Mouse (Mus musculus) limb, embryonic 14.5 days (tissue): ENCODE data around the gene Hk1. TPM values are rescaled to one million over a fixed set of nuclear protein-coding genes. Genes with fewer than 3 reads are reported as not detected.

ENCODE experiments used
- ATAC-seq: fragments of 200-750 bp; cut with Nextera tagmentation; 2 replicates; pipeline ENCODE4 v1.8.0; 2017; ENCODE audit warnings: low read depth, moderate number of reproducible peaks, moderate TSS enrichment; ENCODE audit not compliant: low FRiP score
- DNase-seq: peaks from one replicate; pipeline ENCODE4 v3.0.0-alpha.2; 2015; ENCODE audit warnings: low spot score
- H3K27ac ChIP-seq: fragments of 300-500 bp; sonication (generic); replicated peaks from 2 replicates; pipeline ENCODE4 v1.5.1; 2014; ENCODE audit warnings: low read depth, mild to moderate bottlenecking, low read length, moderate library complexity, mixed read lengths
- H3K27me3 ChIP-seq: fragments of 300-500 bp; sonication (generic); 2 replicates; pipeline ENCODE4 v1.6.1; 2014; ENCODE audit warnings: low read length, mixed read lengths; ENCODE audit not compliant: control insufficient read depth, insufficient read depth
- H3K36me3 ChIP-seq: fragments of 300-500 bp; sonication (generic); 2 replicates; pipeline ENCODE4 v1.6.1; 2014; ENCODE audit warnings: mild to moderate bottlenecking, low read length, moderate library complexity, mixed read lengths; ENCODE audit not compliant: control insufficient read depth, insufficient read depth
- H3K4me1 ChIP-seq: fragments of 300-500 bp; sonication (generic); 2 replicates; pipeline ENCODE4 v1.6.1; 2014; ENCODE audit warnings: antibody characterized with exemption, low read length, mixed read lengths; ENCODE audit not compliant: control insufficient read depth, insufficient read depth
- H3K4me2 ChIP-seq: fragments of 300-500 bp; sonication (generic); replicated peaks from 2 replicates; pipeline ENCODE4 v1.6.1; 2014; ENCODE audit warnings: low read depth, mild to moderate bottlenecking, low read length, moderate library complexity; ENCODE audit not compliant: severe bottlenecking
- H3K4me3 ChIP-seq: fragments of 300-500 bp; sonication (generic); replicated peaks from 2 replicates; pipeline ENCODE4 v1.5.1; 2014; ENCODE audit warnings: low read length
- H3K9ac ChIP-seq: fragments of 300-500 bp; sonication (generic); 2 replicates; pipeline ENCODE4 v1.6.1; 2014; ENCODE audit warnings: mild to moderate bottlenecking, low read depth, low read length, moderate library complexity; ENCODE audit not compliant: severe bottlenecking
- H3K9me3 ChIP-seq: fragments of 300-500 bp; sonication (generic); 2 replicates; pipeline ENCODE4 v1.6.1; 2016; ENCODE audit warnings: low read length; ENCODE audit not compliant: control insufficient read depth
- POLR2A ChIP-seq: fragments of 200-500 bp; IDR thresholded peaks from 2 replicates; pipeline ENCODE4 v1.8.0; 2012; ENCODE audit warnings: inconsistent platforms, mild to moderate bottlenecking, moderate library complexity, borderline replicate concordance; ENCODE audit not compliant: insufficient read depth, insufficient read length; ENCODE audit errors: extremely low read depth
- WGBS: fragments of 180-500 bp; shearing (Covaris S2); extraction: QIAGEN DNeasy Blood & Tissue Kit; methylation state at CpG from one replicate; pipeline ENCODE4 v1.1.7; 2014; 5-methylcytosine and 5-hydroxymethylcytosine counted together
- polyA plus RNA-seq, 2 experiments: library from polyadenylated mRNA; depleted of rRNA in 1 of 2; stranded (reverse) in 1 of 2; unstranded in 1 of 2; fragments of >200 nt; fragmentation: Nextera tagmentation in 1 of 2; extraction: Ambion mirVana in 1 of 2; gene quantifications; 2 replicates each; pipeline versions ENCODE4 v1.2.1 to v1.2.3; 2012 to 2014

Gene Hk1
- polyA plus RNA-seq, 2 experiments, result 29.2 to 32.1 TPM

DNA sequence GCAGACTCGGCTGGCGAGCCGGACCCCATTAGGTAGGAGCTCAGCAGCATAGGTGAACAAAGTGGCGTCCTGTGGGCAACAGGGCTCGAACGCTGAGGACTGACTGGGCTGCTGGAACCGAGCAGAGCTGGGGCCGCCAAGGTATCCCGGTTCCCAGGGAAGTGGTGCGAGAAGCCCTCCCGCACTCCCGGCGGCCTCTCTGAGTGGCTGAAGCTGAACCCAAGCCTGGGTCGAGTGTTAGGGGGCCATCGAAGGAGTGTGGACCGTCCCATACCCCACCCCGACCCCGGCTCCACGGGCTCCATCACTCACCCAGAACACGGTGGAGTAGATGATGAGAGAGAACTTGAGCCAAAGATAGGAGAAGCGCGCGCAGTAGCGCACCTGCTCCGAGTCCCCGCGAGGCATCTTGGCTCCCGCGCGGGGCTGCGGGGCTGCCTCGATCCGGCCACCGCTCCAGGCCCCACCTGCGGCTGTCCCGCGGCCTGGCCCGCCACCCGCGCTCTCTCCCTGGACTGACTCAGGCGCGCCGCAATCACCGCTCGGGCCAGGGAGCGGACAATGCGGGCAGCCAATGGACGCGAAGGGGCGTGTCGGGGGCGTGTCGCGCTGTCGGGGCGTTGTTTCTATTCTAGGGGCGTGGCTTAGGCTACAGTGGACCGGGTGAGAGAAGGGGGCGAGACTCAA, 148.9 kb downstream of the Hk1 start, which contains the start of gene Tspan15:
Tspan15 (minus strand) TSS at position 544 of the 687 bp plus-strand sequence.
- Histone ChIP-seq H3K9me3 (no peaks in the 10 kb centered on the region), H3K4me1 (no peaks in the 10 kb centered on the region; the same call in 1 of the 2 replicates), H3K9ac (peak within 1 kb of the TSS; percentile 60), H3K4me3 (peak within 1 kb of the TSS; percentile 59), H3K27me3 (no peaks in the 10 kb centered on the region), H3K36me3 (no peaks in the 10 kb centered on the region), H3K4me2 (peak within 1 kb of the TSS; percentile 91), H3K27ac (no peak within 1 kb of the TSS)
- peak; percentile 97 for ATAC-seq
- TF ChIP-seq POLR2A, result 0 out of 2 replicates have a peak, but pooled peaks have one; percentile 32
- WGBS, result under 1% methylated on average over 43 of the region's 59 CpGs
- DNase-seq, result peak; percentile 92

- Histone ChIP-seq H3K27me3 (no peaks in the 10 kb centered on the region), H3K9me3 (no peaks in the 10 kb centered on the region), H3K36me3 (no peaks in the 10 kb centered on the region), H3K4me2 (no peak overlapping the region), H3K9ac (no peak overlapping the region), H3K4me3 (no peak overlapping the region), H3K4me1 (no peaks in the 10 kb centered on the region; the same call in 1 of the 2 replicates), H3K27ac (no peak overlapping the region)
- WGBS, result 55% methylated on average over 6 of the region's 6 CpGs
- no peak for TF ChIP-seq POLR2A
- no peak for ATAC-seq
- DNase-seq, result no peak
Measured at GRCm38 (mm10) chr10:62228126-62228525, 151.6 kb downstream of the Hk1 start.

DNA sequence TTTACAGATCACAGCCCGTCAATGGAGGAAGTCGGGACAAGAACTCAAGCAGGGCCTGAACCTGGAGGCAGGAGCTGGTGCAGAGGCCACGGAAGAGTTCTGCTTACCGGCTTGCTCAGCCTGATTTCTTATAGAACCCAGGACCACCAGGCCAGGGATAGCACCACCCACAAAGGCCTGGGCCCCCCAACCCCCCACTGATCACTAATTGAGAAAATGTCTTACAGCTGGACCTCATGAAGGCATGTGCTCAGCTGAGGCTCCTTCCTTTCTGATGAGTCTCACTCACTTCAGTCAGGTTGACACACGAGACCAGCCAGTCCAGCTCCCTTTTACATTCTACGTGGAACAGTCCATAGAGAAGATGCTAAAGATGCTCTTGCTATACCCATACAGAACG, 153.9 kb downstream of the Hk1 start:
- ATAC-seq, result no peak
- Histone ChIP-seq H3K27me3 (no peaks in the 10 kb centered on the region), H3K27ac (no peak overlapping the region), H3K4me3 (no peak overlapping the region), H3K4me2 (no peak overlapping the region), H3K9me3 (no peaks in the 10 kb centered on the region), H3K9ac (no peak overlapping the region), H3K4me1 (no peaks in the 10 kb centered on the region; the same call in 1 of the 2 replicates), H3K36me3 (no peaks in the 10 kb centered on the region)
- TF ChIP-seq POLR2A, result no peak
- no peak for DNase-seq
- WGBS, result 49% methylated on average over 7 of the region's 7 CpGs

- Histone ChIP-seq H3K4me1 (no peaks in the 10 kb centered on the region), H3K4me3 (no peak overlapping the region), H3K27me3 (no peaks in the 10 kb centered on the region), H3K27ac (no peak overlapping the region), H3K4me2 (no peak overlapping the region), H3K36me3 (no peaks in the 10 kb centered on the region), H3K9me3 (no peaks in the 10 kb centered on the region), H3K9ac (no peak overlapping the region)
- TF ChIP-seq POLR2A, result no peak
- no peak for DNase-seq
- ATAC-seq, result no peak
- WGBS, result 58% methylated on average over 6 of the region's 6 CpGs
Measured at GRCm38 (mm10) chr10:62224231-62224630, 155.5 kb downstream of the Hk1 start.

GRCm38 (mm10) chr10:62222777-62223176, 156.9 kb downstream of the Hk1 start:
- Histone ChIP-seq H3K36me3 (no peaks in the 10 kb centered on the region), H3K27me3 (no peaks in the 10 kb centered on the region), H3K4me2 (no peak overlapping the region), H3K9ac (no peak overlapping the region), H3K27ac (no peak overlapping the region), H3K9me3 (no peaks in the 10 kb centered on the region), H3K4me3 (no peak overlapping the region), H3K4me1 (no peaks in the 10 kb centered on the region)
- no peak for ATAC-seq
- TF ChIP-seq POLR2A, result no peak
- 79% methylated on average over 17 of the region's 17 CpGs for WGBS
- no peak for DNase-seq

DNA sequence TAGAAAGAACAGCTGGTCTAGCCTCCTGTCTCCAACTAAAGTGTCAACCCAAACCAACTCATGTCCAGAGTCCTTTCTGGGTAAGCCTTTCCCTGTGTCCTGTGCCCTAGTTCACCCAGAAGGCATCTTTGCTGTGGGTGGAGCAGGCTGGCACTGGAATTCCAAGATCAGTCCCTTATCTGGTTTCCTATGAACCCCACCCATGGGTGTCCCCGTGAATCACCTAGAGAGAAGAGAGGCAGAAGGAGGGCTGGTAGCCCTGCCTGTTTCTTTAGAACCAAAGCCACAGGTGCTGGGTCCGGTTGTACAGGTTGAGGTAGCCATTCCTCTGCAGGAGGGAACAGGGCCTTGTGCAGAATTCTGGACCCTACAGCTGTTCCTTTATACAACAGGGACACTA, 158.1 kb downstream of the Hk1 start:
- Histone ChIP-seq H3K27me3 (no peaks in the 10 kb centered on the region), H3K36me3 (no peaks in the 10 kb centered on the region), H3K4me3 (no peak overlapping the region), H3K9me3 (no peaks in the 10 kb centered on the region), H3K27ac (no peak overlapping the region), H3K4me1 (no peaks in the 10 kb centered on the region), H3K4me2 (no peak overlapping the region), H3K9ac (no peak overlapping the region)
- 87% methylated on average over 2 of the region's 2 CpGs for WGBS
- TF ChIP-seq POLR2A, result no peak
- no peak for DNase-seq
- ATAC-seq, result no peak
